Mouse (Mus musculus): ENCODE measurements around the gene Tmprss3.

Gene Tmprss3

DNA sequence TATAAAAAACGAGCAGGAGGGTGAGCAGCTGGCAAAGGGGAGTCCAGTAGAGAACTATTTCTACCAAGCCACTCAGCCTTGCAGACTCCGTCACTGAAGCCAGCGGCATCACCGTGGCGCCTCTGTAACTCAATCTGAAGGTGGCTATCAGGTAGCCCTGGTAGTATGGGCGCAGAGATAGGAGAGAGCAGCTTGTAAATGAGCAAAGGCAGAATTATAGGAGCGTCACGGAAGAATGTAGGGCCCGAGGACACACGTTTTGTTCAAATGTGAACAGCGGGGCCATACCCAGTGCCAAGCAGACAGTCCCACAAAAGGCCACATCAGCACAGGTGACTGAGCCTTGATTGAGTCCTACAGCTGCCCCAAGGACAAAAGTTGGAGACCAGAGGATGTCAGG, at the start of gene Tmprss3:
TSS of gene Tmprss3 (minus strand) at position 101 of the 400 bp plus-strand sequence.
- DNase-seq (ENCODE audit: low spot score in 2 of 2) = no peak

DNA sequence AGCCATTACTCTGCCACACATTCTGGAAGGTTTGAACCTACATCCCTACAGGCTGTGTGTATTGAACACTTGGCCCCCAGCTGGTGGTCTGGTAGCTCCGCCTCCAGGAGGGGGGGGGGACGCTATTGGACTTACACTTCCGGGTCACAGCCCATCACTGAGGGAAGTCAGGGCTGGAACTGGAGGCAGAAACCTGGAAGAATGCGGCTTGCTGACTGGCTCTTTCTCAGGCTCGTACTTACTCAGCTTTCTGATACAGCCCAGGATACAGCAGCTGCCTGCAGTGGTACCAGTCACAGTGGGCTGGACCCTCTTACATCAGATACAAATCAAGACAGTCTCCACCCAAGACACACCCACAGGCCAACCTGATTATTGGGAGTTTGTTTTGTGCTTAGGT, 48.4 kb upstream of the Tmprss3 start:
- no peak for DNase-seq (ENCODE audit: low spot score in 2 of 2)

DNA sequence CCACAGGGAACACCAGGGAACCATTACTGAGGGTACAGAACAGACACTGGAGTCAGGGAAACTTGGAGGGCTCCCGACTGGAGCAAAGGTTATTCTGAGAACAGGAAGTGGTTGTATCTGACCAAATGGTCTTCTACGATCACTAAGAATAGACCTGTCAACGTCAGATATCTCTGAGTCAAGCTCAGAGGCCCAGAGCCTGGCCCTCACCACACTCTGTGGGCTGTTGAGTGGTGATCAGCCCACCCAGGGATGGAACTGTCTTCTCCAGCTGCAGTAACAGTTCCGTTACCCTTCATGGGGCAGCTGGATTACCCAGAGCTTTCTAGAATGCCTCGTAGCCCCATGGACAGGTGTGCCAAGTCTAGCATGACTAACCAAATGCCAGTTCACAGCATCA, 46.5 kb upstream of the Tmprss3 start:
- DNase-seq (ENCODE audit: low spot score in 2 of 2) = no peak

DNA sequence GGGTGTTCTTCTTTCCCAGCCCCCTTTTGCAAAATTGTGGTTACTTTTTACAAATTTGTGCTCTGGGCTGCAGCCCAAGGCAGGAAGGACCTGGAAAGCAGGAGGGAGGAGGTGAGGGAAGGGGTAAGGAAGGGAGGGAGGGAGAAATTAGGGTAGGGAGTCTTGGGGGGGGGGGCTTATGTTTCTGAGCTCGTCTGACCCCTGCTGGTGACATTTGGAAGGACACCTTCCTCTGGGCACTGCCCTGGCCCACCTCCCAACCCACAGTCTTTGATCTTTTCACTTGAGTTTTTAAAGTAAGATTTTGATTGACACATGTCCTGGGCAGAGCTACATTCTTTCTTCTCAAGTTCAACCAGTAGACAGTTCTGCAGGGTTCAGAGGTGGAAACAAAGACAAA, 44.0 kb upstream of the Tmprss3 start:
- no peak for DNase-seq (ENCODE audit: low spot score in 2 of 2)

DNA sequence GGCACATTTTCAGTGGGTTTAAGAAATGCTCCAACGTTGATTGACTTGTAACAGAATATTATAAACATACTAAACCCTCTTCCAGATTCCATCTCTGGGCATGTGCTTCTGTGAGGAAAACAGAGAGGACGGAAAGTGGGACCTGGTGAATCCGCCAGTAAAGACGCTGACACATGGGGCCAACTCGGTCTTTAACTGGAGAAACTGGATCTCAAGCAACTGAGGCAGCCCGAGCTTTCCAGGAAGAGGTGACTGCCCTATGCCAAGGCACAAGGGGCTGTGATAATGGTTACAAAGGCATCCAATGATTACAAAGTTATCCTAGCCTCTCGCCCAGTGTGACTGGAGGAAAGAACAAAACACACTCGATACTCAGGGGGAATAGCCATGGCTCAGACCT, 42.4 kb upstream of the Tmprss3 start:
- no peak for DNase-seq (ENCODE audit: low spot score in 2 of 2)

DNA sequence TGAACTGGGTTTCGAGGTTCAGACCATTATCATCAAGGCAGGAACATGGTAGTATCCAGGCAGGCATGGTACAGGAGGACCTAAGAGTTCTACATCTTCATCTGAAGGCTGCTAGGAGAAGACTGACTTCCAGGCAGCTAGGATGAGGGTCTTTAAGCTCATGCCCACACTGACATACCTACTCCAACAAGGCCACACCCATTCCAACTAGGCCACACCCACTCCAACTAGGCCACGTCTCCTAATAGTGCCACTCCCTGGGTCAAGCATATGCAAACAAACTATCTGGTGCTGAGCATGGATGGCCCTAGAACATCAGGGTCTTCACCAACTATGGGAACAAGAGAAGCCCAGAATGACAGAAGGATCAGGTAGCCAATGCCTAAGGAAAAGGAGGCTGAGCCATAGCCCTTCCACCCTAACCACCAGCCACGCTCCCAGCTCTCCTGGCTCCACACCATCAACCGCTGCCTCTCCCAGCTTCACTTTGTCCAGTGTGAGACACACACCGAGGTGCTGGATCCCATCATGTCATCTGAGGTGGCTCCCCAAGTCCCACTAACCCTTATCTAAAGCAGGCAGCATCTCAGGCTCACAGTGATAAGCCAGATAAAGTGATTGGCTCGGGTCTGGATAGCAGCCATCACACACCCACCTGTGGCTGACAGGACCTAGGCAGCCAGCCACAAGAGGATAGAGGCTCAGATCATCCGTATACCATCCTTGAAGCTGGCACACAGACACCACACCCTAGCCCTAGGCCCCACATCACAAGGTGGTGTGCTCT, 39.6 kb upstream of the Tmprss3 start:
- DNase-seq (ENCODE audit: low spot score in 2 of 2) = no peak

DNA sequence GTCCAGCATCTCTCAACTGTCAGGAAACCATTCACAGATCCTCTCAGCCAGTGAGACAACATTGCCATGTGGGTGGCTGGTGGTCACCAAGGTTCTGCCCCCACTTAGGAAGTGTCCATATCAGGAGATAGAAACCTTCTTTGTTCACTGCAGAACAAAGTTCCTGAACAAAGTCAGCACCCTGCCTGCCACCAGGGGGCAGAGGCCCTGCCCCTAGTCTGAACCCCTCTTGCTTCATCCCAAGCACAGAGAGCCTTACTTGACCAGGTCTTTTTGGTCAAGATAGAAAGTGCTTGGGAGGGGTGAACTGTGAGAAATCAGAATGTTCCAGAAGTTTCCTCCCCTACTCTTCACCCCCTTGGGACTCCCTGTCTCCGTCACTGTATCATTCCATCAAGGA, 37.1 kb upstream of the Tmprss3 start:
- no peak for DNase-seq (ENCODE audit: low spot score in 2 of 2)

DNA sequence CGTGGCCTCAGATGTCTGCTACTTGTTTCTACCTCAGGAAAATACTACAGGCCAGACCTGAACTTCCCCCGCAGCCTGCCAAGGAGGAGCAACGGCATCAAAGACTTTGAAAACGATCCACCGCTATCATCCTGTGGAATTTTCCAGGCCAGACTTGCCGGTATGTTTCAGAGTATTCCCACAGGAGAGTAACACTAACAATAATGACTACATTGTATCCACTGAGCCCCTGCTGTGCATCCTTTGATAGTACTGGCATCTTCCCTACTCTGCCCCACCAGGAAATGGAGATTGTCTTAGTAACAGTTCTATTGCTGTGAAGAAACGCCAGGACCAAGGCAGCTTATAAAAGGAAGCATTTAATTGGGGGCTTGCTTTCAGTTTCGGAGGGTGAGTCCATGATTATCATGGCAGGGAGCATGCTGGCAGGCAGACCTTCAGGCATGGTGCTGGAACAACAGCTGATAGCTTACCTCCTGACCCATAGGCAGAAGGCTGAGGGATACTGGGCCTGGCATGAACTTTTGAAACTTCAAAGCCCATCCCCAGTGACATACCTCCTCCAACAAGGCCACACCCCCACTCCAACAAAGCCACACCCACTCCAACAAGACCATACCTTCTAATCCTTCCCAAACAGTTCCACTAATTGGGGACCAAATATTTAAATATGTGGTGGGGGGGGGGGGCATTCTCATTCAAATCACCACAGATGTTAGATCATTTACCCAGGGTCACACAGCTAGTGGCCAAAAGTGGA, 33.7 kb upstream of the Tmprss3 start:
- no peak for DNase-seq (ENCODE audit: low spot score in 2 of 2)

DNA sequence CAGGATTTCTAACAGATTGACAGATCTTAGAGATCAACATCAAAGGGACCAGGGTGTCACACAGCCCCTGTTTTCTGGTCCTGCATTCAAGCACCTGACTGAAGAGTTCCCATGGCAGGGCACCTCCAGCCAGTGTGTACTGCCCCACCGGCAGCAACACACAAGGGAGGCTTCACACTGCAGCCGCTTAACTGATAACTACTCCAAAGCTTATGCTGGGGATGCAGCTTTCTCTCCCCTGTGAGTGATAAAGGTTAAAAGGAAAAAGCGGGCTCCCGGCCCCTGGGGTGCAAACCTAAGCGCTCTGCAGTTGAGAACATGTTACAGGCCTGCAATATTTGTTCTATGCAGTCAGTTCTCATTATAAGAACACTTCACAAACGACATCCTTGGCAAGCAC, 33.0 kb upstream of the Tmprss3 start:
- no peak for DNase-seq (ENCODE audit: low spot score in 2 of 2)

DNA sequence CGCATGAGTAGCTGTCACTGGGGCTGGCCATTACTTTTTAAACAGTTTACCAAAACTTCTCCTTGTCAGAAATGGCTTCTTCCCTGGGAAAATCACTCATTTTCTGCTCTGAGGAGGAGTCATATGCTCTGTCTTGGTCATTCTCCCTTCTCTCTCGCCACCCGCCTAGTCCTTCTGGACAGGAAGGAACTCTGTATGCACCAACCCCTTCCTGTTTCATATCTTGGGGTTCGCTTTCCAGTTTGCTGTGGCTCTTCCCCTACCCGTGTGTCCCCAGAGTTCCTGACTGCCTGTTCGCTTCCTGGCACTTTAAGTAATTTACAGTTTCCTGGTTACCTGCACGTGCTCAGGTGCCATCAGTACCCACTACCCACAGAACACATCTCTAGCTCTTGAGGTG, 28.2 kb upstream of the Tmprss3 start:
- no peak for DNase-seq (ENCODE audit: low spot score in 2 of 2)

DNA sequence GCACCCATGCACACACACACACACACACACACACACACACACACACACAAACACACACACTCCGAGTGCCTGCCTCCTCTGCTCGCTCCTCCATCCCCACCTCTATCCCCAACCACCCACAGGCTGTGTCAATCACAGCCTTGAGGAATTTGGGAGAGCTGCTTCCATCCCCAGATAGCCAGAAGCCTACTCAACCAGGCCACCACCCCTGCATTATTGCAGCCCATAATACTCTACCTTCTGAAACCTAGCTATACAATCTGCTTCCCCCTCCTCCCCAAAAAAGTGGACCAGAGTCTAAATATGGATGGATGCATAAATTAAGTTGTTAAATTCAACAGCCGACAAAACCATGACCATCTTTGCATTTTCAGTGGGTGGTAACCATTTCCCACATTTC, 27.6 kb upstream of the Tmprss3 start:
- no peak for DNase-seq (ENCODE audit: low spot score in 2 of 2)

DNA sequence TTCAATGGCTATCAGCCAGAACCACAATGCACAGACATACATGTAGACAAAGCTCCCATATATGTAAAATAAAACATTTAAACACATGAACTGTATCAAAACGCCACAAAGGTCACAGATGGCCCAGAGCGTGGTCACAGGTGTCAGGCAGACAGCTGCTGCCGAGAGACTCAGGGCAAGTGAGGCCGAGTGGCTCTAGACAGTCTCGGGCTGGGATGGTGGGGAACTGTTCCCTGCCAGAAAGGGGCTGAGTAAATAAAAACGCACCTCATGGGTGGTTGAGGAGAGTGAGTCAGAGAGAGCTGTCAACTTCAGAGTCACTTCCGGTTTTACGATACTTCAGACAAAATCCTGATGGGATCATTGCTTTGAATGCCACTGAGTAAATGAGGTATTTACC, 25.8 kb upstream of the Tmprss3 start:
- DNase-seq (ENCODE audit: low spot score in 2 of 2) = no peak

DNA sequence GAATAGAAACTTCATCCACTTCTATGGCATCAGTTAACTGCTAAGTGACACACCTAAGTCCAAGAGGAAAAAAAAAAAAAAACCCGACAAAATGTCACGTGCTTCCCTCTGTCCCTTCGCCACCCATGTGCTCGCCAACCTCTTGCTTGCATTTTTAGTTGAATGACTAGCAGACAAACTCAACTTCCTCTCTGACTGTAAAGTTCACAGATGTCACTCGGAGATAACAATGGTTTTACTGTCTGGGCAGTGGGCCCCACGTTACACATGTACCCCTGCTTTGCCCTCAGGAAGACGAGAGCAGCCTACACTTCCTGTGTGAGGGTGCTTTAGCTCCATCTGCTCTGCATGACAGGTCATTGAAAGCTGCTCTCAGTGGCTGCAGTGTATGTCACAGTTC, 25.1 kb upstream of the Tmprss3 start:
- DNase-seq (ENCODE audit: low spot score in 2 of 2) = no peak

DNA sequence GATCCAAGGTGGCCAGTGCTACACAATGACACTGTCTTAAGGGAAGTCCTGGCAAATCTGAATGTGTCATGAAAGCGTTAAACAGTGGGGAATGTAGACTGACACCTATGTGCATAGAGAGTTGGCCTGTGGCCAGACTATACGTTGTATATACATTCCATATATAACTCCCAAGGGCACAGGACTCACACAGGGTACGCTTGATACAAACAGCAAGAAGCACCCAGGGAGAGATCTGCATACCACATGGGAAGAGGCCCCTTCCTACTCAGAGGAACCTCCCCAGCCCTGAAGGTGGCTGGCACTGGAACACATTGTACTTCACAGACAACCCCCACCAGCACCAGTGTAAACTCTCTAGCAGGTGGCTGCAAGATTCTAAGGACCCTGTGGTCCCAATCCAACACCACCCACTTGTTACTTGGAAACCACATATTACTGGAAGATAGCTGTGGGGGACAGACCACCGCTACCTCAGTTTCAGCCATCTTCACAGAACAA, 24.1 kb upstream of the Tmprss3 start:
- DNase-seq (ENCODE audit: low spot score in 2 of 2) = no peak

DNA sequence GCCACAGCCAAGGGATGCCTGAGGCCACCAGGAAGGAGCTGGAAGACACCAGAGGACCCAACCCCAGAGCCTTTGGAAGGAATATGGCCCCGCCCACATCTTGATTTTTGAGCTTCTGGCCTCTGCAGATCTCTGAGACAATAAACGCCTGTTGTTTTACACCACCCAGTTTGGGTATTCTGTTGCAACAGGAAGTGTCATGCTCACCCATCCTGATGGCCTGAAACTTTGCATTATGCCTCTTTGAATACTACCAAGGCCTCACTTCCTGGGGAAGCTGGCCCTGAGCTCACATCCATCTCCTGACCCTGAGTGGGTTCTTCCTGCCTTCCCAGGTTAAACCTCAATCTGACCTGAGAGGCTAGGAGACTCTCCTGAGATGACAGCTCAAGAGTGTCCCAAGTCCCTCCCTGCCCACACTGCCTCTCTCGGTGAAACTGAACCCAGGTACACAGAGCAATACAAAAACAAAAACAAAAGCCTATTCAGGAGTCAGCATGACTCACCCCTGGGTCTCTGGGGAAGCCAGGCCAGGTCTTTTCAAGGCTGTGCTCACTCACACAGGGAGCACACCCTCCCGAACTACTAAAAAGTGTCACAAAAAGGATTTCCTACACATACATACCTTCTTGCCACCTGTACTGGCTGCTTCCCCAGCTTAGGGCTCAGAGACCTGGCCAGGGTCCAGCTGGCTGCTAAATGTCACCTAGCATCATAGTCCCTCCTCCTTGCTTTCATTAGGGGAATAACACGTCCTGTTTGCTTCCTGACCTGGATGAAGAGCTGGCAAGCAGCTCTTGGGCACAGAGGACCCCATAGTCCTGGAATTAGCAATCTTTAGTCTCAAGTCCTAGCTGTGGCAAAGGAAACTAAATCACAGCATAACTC, 17.5 kb upstream of the Tmprss3 start:
- DNase-seq (ENCODE audit: low spot score in 2 of 2) = no peak

DNA sequence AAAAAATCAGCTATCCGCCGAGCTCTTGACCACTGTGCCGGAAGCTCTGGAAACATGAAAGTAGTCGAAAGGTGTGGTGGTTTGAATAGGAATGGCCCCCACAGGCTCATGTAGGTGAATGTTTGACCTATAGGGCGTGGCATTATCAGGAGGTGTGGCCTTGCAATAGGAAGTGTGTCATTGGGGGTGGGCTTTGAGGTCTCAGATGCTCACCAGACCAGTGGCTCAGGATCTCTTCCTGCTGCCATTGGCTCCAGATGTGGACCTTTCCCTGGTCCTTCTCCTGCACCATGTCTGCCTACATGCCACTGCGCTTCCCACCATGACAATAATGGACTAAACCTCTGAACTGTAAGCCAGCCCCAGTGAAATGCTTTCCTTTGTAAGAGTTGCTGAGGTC, 13.1 kb upstream of the Tmprss3 start:
- DNase-seq (ENCODE audit: low spot score in 2 of 2) = no peak

DNA sequence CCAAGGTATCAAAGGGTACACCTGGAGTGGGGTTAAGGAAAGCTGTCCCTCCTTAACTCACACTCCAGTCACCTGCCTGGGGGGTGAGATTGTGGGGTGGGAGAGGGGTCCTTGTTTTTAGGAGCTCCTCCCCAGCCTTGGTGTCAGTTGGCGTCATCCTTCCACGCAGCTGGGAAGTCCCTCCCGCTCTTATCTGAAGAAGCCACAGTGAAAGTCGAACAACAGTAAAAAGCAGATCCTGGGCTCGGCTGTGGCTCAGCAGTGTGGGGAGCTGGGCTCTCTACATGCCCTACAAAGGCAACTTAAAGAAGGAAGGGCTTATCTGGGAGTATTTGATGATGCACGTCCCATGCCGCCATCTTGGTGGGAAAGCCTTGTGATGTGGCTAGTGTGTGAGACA, 11.5 kb upstream of the Tmprss3 start:
- DNase-seq (ENCODE audit: low spot score in 2 of 2) = no peak

DNA sequence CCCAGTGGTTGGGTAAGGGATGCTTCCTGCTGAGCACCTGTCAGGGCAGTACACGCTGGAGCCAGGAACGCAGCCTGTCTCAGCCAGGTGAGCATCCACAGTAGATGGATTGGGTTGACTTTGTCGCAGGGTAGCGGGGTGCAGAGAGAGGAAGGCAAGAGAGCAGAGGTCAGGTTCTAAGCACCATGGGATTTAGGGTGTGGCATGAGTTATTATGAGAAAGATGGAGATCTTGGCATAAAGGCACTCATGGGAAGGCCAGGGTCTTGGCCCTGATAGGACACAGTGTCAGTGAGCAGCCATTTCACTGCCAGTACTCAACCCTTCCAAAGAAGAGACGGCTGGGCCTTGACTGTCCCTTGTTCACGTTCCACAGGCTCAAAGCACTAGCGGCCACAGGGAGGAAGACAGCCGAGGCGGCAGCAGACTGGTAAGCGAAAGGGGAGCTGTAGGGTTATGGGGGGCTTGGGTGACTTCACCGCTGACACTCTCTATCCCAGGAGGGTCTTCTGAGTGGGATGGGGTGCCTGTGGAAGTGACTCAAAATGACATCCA, 10.7 kb upstream of the Tmprss3 start:
- no peak for DNase-seq (ENCODE audit: low spot score in 2 of 2)

DNA sequence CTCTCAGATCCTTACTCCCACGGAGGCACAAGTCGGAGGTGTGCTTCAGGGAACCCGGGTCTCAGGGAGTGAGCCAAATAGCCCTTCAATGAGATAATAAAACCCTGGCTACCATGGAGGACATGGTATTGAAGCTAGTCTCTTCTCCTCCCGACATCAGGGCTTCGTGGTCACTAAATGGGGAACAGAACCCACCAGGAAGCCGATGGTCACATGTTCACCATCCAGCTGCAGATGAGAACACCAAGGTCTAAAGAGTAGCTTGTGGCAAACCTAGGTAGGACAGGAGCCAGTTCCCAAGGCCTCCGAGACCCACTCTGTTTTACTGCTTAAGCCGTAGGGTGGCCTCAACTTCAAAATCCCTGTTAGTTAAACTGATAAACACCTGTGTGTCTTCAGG, 9.9 kb upstream of the Tmprss3 start:
- DNase-seq (ENCODE audit: low spot score in 2 of 2) = no peak

DNA sequence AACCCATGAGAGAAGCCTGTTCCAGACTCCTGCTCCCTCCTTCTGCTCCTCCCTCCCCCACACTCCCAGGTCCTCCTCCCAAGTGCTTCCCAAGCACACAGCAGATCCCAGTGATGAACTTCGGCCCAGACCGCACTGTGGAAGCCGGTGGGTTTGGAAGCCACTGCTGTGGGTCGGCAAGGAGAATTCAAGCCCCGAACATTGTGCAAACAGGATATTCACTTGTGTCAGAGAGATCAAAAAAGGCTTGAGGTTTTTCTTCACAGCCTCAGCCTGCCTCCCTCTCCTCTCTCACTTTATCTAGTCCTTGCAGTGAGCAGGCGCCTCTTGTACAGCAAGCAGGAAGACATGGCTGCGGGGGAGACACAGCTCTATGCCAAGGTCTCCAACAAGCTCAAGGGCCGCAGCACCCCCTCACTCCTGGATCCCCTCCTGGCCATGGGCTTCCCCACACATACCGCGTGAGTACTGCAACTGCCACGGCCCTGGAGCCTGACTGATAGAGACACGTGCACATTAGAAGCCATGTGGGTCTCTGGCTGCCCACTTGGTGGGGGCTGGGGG, 9.1 kb upstream of the Tmprss3 start, which contains the start of gene Ubash3a:
TSS of gene Ubash3a (plus strand) at position 103 of the 564 bp plus-strand sequence.
- no peak for DNase-seq (ENCODE audit: low spot score in 2 of 2)

DNA sequence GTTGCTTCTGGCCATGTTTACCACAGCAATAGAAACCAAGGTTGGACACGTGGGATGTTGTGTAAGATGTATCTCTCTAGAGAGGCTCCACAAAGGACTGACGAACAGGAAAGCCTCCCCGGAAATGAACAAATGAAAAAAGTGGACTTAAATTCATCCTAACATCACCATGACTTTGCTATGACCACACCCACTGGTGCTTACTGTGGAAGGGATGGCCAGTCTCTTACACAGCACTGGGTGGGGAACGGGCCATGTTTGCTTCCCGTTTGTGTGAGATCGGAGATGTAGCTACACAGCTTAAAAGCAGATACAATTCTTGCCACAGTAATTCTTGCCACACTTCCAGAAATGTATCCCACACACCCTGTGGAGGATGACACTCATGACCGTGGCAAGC, 2.5 kb downstream of the Tmprss3 start:
- no peak for DNase-seq (ENCODE audit: low spot score in 2 of 2)

All from urinary bladder, adult 18-20 months (tissue).